Mouse (Mus musculus): Measurements from ENCODE around the gene Gucy2d. TPM values are rescaled to one million over a fixed set of nuclear protein-coding genes. Genes with fewer than 3 reads are reported as not detected.

The Gucy2d gene
- polyA plus RNA-seq, 1 experiment, result not detected

- WGBS, result 41% methylated on average over 3 of the region's 3 CpGs
- Histone ChIP-seq H3K4me1 (ENCODE audit: control insufficient read depth, insufficient read depth, low read length) (peaks cover 44% of the 10 kb centered on the region), H3K27ac (ENCODE audit: insufficient read depth, low read depth, low read length) (no peak overlapping the region), H3K4me3 (ENCODE audit: insufficient read depth, low read depth, low read length) (no peak overlapping the region)
- no peak for TF ChIP-seq CTCF (IDR thresholded peaks at IDR 0.05; ENCODE audit: insufficient read depth, low read depth, low read length)
- no peak for TF ChIP-seq POLR2A (IDR thresholded peaks at IDR 0.05; ENCODE audit: insufficient read depth, low read depth, low read length)
Observed at GRCm38 (mm10) chr7:98484878-98485277, 44.7 kb downstream of the Gucy2d start.

- Histone ChIP-seq H3K4me1 (ENCODE audit: control insufficient read depth, insufficient read depth, low read length) (peaks cover 46% of the 10 kb centered on the region), H3K27ac (ENCODE audit: insufficient read depth, low read depth, low read length) (0 out of 2 replicates have a peak overlapping the region, but pooled peaks have one; percentile 21), H3K4me3 (ENCODE audit: insufficient read depth, low read depth, low read length) (no peak overlapping the region)
- 48% methylated on average over 4 of the region's 4 CpGs for WGBS
- TF ChIP-seq POLR2A (IDR thresholded peaks at IDR 0.05; ENCODE audit: insufficient read depth, low read depth, low read length) (no peak), CTCF (IDR thresholded peaks at IDR 0.05; ENCODE audit: insufficient read depth, low read depth, low read length) (no peak)
Observed at GRCm38 (mm10) chr7:98485508-98485907, 45.3 kb downstream of the Gucy2d start.

GRCm38 (mm10) chr7:98486471-98486917 is 46.3 kb downstream of the Gucy2d start:
- Histone ChIP-seq H3K4me1 (ENCODE audit: control insufficient read depth, insufficient read depth, low read length) (peaks cover 42% of the 10 kb centered on the region), H3K4me3 (ENCODE audit: insufficient read depth, low read depth, low read length) (no peak overlapping the region), H3K27ac (ENCODE audit: insufficient read depth, low read depth, low read length) (no peak overlapping the region)
- TF ChIP-seq CTCF (IDR thresholded peaks at IDR 0.05; ENCODE audit: insufficient read depth, low read depth, low read length), result no peak
- TF ChIP-seq POLR2A (IDR thresholded peaks at IDR 0.05; ENCODE audit: insufficient read depth, low read depth, low read length), result no peak
- 69% methylated on average over 7 of the region's 7 CpGs for WGBS

GRCm38 (mm10) chr7:98487202-98487980 is 47.2 kb downstream of the Gucy2d start:
- TF ChIP-seq CTCF (IDR thresholded peaks at IDR 0.05; ENCODE audit: insufficient read depth, low read depth, low read length), result no peak
- TF ChIP-seq POLR2A (IDR thresholded peaks at IDR 0.05; ENCODE audit: insufficient read depth, low read depth, low read length), result no peak
- Histone ChIP-seq H3K4me1 (ENCODE audit: control insufficient read depth, insufficient read depth, low read length) (peaks cover 47% of the 10 kb centered on the region), H3K27ac (ENCODE audit: insufficient read depth, low read depth, low read length) (no peak overlapping the region), H3K4me3 (ENCODE audit: insufficient read depth, low read depth, low read length) (no peak overlapping the region)
- 94% methylated on average over 11 of the region's 11 CpGs for WGBS

- WGBS, result 95% methylated on average over 13 of the region's 13 CpGs
- Histone ChIP-seq H3K4me3 (ENCODE audit: insufficient read depth, low read depth, low read length) (no peak overlapping the region), H3K27ac (ENCODE audit: insufficient read depth, low read depth, low read length) (no peak overlapping the region), H3K4me1 (ENCODE audit: control insufficient read depth, insufficient read depth, low read length) (peaks cover 39% of the 10 kb centered on the region)
- no peak for TF ChIP-seq POLR2A (IDR thresholded peaks at IDR 0.05; ENCODE audit: insufficient read depth, low read depth, low read length)
- TF ChIP-seq CTCF (IDR thresholded peaks at IDR 0.05; ENCODE audit: insufficient read depth, low read depth, low read length), result no peak
Observed at GRCm38 (mm10) chr7:98488398-98489130, 48.3 kb downstream of the Gucy2d start.

- Histone ChIP-seq H3K27ac (ENCODE audit: insufficient read depth, low read depth, low read length) (no peak within 1 kb of the TSS), H3K4me3 (ENCODE audit: insufficient read depth, low read depth, low read length) (peak within 1 kb of the TSS; percentile 57), H3K4me1 (ENCODE audit: control insufficient read depth, insufficient read depth, low read length) (peaks cover 44% of the 10 kb centered on the region)
- 67% methylated on average over 6 of the region's 6 CpGs for WGBS
- TF ChIP-seq POLR2A (IDR thresholded peaks at IDR 0.05; ENCODE audit: insufficient read depth, low read depth, low read length) (no peak), CTCF (IDR thresholded peaks at IDR 0.05; ENCODE audit: insufficient read depth, low read depth, low read length) (no peak)
Observed at GRCm38 (mm10) chr7:98489131-98489530, 48.9 kb downstream of the Gucy2d start, which contains the start of gene Lrrc32. TSS of gene Lrrc32 (plus strand) at chr7:98489283.

- TF ChIP-seq CTCF (IDR thresholded peaks at IDR 0.05; ENCODE audit: insufficient read depth, low read depth, low read length) (no peak), POLR2A (IDR thresholded peaks at IDR 0.05; ENCODE audit: insufficient read depth, low read depth, low read length) (no peak)
- WGBS, result under 1% methylated on average over 49 of the region's 50 CpGs
- no peak overlapping the region for H3K27ac ChIP-seq (ENCODE audit: insufficient read depth, low read depth, low read length)
Observed at GRCm38 (mm10) chr7:98489623-98490084, 49.4 kb downstream of the Gucy2d start.

GRCm38 (mm10) chr7:98490328-98490727 is 50.1 kb downstream of the Gucy2d start:
- WGBS, result 56% methylated on average over 4 of the region's 4 CpGs
- Histone ChIP-seq H3K4me3 (ENCODE audit: insufficient read depth, low read depth, low read length) (peak overlapping the region; percentile 57), H3K27ac (ENCODE audit: insufficient read depth, low read depth, low read length) (no peak overlapping the region), H3K4me1 (ENCODE audit: control insufficient read depth, insufficient read depth, low read length) (peaks cover 42% of the 10 kb centered on the region)
- TF ChIP-seq CTCF (IDR thresholded peaks at IDR 0.05; ENCODE audit: insufficient read depth, low read depth, low read length) (no peak), POLR2A (IDR thresholded peaks at IDR 0.05; ENCODE audit: insufficient read depth, low read depth, low read length) (no peak)

More at GRCm38 (mm10) chr7:98489623-98490084, 49.4 kb downstream of the Gucy2d start:
- H3K4me3 ChIP-seq (ENCODE audit: insufficient read depth, low read depth, low read length), result peak overlapping the region; percentile 57
- H3K4me1 ChIP-seq (ENCODE audit: control insufficient read depth, insufficient read depth, low read length), result peaks cover 44% of the 10 kb centered on the region

GRCm38 (mm10) chr7:98490911-98491310 is 50.7 kb downstream of the Gucy2d start:
- TF ChIP-seq CTCF (IDR thresholded peaks at IDR 0.05; ENCODE audit: insufficient read depth, low read depth, low read length) (no peak), POLR2A (IDR thresholded peaks at IDR 0.05; ENCODE audit: insufficient read depth, low read depth, low read length) (no peak)
- no peak overlapping the region for H3K4me3 ChIP-seq (ENCODE audit: insufficient read depth, low read depth, low read length)

More at GRCm38 (mm10) chr7:98490911-98491310, 50.7 kb downstream of the Gucy2d start:
- WGBS, result 90% methylated on average over 6 of the region's 6 CpGs
- H3K27ac ChIP-seq (ENCODE audit: insufficient read depth, low read depth, low read length), result no peak overlapping the region
- H3K4me1 ChIP-seq (ENCODE audit: control insufficient read depth, insufficient read depth, low read length), result peaks cover 36% of the 10 kb centered on the region
